Mouse (Mus musculus) A20 (cell line): ENCODE measurements around the gene Prm2.

ENCODE experiments used
- DNase-seq: peaks from one replicate; pipeline ENCODE4 v3.0.0-alpha.2; 2011; ENCODE audit warnings: low read depth, low spot score

The Prm2 gene

DNA sequence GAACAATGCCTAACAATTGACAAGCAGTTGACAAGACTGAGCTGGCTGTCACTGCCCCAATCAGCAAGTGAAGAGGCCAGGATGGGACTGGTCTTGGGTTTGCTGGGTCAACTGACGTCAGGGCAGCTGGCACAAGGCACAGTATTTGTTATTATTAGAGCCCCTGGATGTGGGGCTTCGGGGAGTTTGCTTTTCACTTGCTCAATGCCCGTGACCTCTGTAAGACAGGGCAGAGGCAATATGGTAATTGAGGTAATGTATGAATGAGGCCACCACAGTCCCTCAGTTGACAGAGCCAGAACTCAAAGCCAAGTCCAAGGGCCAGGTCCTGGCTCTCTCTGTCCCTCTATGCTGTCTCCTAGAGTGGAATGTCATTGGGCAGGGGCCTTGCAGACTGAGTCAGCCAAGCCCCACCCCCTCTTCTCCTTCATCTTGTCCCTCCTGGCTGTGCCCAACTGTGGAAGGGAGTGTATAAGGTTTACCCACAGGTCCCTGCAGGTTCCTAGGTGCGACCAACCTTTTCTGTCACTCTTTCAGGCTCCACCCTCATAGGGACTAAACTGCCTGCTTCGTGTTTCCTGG, 18.3 kb downstream of the Prm2 start:
- no peak for DNase-seq

DNA sequence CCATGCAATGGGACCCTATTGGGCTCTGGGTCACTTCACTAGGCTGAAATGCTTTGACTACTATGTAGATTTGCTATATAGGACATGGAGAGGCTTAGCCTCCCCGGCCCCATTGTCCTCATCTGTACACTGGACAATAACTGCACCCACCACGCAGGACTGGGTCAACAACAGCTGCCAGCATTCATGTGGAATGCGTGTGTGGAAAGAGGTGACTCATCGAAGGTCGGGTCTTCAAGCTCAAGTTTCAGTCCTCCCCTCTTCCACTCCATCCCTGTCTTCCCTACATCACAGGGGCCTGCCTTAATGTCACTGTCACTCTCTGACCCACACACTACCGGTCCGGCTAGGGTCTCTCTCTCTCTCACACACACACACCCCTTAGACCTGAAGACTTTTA, 19.6 kb downstream of the Prm2 start:
- DNase-seq, result no peak

DNA sequence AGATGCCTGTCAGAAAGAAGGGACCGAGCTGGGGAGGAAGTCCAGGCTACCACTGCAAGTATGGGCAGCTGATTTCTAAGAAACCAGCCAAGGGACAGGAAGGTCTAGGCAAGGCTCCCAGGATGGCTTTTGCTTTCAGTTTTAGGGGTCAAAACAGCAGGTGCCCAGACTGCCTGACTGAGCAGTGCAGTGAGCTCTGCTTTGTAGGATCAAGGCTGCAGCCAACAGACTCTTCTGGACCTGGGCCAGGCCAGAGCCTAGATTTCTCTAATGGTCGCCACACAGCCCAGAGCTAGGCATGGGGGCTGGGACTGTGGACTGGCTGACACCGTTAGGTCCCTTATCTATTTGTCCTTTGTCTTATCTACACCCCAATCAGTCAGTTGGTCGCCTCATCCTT, 21.2 kb downstream of the Prm2 start:
- DNase-seq, result peak; percentile 34

DNA sequence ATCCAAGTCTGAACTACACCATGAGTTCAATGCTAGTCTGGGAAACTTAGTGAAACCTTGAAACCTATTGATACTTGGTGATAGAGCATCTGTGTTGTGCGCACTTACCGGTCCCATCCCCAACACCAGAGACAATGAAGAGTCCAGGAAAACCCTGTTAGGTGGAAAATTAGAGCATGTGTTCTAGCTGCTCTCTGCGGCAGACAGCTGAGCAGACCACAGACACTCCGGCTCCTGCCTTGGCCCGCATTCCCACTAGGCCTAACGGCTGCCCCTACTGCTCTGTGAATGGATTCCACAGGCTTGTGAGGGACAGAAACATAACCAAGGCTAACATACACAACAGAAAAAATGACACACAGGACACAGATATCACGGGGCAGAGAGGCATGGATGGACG, 22.4 kb downstream of the Prm2 start:
- no peak for DNase-seq

DNA sequence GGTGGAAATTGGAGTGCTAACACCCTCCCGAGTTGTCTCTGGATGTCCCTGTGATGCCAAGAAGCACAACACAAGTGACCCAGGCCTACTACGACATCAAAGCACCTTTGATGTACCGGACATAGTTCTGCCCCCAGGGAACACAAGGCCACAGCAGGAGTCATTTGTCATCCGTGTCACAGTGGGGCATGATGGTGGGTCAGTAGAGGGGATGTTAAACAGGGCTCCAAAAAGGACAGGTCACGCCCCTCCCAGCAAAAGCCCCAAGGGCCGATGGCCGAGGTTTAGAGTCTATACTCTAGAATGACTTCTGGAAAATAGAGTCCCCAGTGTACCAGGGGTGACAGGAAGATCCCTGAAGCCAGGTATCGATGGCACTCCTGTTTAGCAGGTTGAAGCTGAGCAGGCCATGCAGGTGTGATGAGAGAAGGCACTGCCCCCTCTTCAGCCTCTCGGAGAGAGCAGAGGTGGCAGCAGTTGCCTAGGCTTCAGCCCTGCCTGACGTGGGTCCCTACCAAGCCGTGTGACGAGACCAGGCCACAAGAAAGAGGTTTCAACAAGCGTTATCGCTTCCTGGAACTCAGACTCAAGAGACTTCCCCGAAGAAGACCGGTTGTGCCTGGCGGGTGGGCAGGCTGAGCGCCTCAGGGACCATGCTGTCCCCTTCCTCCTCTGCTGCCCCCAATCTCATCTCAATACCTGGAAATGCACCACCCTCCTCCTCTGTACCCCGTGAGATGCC, 24.0 kb downstream of the Prm2 start:
- DNase-seq, result no peak

DNA sequence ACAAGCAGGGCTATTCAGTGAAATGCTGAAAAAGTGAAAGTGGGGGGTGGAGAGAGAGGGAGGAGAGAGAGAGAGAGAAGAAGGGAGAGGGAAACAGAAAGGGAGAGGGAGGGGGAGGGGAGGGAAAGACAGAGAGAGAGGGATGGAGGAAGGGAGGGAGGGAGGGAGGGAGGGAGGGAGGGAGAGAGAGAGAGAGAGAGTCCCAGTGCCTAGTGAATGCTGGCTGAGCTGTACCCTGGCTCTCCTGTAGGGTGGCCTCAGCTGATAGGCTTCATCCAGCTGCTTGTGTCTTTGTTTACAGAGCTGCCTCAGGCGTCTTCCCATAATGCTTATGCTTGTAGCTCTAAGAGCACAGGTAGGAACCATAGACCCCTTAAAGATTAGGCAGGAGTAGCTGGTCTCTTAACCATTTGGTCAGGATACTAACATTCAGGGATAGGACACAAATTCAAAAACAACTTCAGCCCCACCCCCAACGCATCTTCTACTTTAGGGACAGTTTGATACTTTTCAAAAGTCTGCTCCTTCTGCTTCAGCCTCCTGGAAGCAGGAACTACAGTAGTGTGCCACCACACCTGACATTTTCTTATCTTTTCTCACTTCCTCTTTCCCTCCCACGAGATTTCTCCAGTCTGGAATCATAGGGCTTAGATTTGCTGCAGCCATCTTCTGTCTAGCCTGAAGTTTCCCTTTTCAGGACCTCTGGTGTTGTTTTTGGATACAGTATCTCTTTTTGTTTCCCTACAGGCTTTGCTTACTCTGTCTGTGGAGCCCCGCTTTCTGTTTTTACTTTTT, 25.2 kb downstream of the Prm2 start:
- peak; percentile 56 for DNase-seq

DNA sequence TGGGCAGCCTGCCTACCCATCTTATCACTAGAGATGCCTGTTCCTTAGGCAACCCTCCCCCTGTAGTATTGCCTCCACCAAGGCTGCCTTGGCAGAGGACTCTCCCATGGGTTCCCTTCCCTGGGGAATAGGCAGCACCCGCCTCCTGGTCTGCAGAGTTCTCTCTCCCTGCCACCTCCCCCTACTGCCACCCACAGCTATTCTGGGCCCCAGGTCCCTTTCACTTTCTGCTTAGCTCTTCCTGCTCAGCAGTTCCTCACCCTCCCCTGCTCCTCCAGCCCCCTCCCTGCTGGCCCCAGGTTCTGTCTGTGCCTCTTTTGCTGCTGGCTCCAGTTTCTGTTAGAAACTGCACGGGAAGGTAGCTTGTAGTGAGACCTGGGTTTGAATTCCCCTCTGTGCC, 26.3 kb downstream of the Prm2 start:
- DNase-seq, result peak; percentile 66

DNA sequence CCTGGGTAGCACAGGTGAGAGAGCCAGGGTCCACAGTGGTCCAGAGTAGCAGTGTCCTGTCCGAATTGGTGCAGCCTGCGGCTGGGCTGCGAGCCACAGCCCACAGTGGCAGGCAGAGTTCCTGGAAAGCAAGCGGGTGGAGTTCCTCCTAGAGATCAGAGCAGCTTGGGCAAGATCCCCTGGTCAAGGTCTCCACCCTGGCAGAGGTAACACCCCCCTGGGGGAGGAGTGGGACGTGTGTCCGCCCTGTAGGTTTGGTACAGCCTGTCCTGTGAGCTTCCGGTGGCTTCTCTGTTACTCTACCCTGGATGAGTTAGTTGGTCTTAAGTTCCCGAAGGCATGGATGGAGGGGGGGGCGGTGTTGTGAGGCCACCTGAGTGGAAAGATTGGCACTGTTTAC, 27.1 kb downstream of the Prm2 start:
- DNase-seq, result no peak

DNA sequence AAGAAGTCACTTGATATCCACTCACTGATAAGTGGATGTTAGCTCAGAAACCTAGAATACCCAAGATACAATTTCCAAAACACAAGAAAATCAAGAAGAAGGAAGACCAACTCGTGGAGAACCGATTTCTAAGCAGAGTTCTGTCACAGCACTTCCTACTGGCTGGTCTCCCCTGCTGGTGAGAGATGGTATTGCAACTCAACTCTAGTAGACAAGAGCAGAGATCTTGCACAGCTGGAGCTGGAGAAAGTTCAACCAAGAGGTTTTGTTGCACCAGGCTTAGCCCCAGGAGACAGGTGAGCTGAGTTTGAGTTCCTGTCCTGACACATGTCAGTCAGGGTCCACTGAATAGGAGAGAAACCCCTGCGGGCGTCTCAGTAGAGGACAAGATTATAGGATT, 28.8 kb downstream of the Prm2 start:
- DNase-seq, result peak; percentile 83

DNA sequence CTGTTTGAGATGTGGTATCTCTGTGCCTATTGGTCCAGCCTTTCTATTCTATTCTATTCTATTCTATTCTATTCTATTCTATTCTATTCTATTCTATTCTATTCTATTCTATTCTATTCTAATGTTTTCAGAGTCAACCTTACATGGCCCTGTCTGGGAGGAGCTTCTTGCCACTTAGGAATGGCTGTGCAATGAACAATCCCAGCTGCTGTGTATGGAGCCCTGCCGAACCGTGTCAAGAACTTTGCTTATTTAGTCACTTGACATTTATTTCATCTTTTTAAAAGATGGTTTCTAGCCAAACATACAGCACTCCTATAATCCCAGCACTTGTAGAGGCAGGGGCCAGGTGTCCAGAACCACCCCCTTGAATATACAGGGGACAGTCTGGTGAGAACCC, 31.6 kb downstream of the Prm2 start:
- DNase-seq, result no peak

DNA sequence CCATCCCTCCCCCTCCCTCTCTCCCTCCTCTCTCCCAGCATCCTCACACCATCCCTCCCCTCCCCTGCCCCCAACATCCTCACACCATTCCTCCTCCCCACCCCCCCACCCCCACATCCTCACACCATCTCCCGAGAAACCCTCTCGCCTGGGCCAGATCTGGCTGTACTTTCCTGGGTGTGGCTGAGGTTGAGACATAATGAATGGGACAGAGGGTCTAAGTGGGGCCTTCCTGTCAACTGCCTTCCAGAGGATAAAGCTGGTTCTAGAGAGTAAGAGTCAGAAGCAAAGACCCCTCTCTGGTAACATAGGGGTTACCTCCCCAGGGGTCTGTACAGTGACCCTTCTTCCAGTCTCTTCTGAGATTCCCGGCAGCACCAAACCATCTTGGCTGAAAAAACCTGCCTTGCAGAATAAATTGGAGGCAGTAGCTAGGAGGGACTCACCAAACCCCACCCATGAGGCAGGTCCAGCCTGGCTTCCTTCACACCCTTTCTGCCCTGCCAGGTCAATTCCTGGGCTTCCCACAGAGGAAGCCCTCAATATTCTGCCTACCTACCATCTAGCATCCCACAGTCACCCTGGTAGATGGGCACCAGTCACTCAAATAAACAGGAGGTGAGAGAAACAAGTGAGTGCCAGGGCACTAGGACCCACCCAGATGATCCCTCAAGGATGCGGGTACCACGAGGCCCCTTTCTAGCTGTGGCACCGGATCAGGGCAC, 32.2 kb downstream of the Prm2 start:
- DNase-seq, result no peak

DNA sequence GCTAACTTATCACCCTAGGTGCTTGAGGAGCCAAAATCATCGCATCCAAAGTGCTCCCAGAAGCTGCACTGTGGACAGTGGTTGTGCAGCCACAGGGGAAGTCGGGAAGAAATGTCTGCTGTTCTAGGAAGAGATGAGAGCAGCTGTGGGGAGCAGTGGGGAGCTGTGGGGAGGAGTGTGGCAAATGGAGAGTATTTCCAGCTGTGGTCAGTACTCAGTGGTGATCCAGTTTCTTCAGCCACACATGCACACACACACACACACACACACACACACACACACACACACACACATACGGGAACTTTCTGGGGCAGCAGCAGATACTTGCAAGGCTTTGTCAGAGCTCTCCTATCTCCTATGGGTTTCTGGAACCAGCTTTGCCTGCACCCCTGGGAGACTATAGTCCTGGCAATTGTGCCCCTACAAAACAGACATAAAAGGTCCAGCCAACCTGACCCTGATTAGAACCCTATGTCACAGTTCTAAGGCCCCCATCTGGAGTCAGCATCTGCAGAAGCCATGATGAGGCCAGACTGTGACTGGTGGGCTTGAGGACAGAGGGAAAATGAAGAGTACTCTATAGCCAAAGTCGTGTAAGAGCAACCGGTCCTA, 33.3 kb downstream of the Prm2 start:
- no peak for DNase-seq

DNA sequence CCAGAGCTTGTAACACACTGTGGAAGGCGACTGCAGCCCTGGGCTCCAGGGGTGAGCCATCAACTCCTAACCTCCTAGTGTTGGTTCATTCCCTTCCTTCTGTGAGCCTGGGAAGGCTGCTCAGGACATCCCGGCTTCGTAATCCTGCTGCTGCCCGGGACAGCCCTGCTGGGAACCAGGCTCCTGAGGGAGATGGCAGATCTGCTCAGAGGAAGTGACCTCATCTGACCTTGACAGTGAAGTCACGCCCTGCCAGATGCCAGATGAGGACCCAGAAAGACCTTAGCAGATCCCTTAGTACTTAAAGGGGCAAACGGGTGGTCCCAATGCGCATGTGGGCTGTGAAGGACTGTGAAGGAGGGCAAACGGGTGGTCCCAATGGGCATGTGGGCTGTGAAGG, 34.8 kb downstream of the Prm2 start:
- no peak for DNase-seq

DNA sequence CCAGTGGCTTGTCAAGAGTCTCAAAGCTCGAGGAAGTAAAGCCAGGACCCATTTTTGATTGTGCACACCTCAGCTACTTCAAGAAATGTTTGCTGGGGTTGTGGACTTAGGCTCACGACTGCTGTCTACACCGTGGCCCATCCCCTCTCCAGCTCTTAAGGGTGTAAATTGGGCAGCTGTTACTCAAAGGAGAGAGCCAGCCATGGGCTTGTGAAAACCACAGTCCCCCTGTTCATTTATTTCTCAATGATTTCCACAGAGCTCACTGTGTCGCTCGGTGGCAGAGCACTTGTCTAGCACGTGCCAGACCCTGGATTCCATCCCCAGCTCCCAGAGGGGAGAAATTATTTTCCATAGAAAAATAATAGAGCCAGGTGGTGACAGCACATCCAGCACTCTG, 39.8 kb downstream of the Prm2 start:
- no peak for DNase-seq

DNA sequence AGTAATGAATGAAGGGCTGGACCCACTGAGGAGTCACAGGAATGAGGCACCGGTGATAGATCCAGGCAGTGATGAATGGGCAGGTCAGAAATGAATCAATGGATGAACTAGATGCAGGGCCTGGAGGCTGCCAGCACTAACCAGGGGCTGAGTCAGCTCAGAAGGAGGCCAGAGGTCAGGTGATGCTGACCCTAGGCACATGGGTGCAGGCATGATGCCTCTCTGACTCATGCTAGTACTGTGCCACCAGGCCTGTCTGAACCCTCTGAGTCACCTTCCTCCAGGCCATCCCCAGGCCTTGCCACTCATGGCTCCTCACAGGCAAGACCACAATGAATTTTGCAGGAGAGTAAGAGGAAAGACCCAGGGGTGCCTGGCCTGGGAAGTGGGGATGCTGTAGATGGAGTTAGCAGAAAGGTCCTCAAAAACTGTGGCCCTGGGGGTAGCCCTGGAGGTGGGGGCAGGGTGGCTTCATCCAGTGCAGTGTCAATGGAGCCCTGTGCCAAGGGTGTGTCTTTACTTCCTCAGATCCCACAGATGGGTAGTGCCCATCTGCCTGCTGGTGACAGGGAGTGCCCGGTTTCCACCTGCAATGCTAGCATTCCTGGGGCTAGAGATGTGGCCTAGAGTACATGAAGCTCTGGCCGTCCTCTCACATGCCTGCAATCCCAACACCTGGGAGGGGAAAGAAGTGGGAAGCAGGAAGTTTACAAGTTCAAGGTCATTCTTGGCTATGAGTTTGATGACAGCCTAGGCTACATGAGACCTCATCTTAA, 41.2 kb downstream of the Prm2 start:
- no peak for DNase-seq

DNA sequence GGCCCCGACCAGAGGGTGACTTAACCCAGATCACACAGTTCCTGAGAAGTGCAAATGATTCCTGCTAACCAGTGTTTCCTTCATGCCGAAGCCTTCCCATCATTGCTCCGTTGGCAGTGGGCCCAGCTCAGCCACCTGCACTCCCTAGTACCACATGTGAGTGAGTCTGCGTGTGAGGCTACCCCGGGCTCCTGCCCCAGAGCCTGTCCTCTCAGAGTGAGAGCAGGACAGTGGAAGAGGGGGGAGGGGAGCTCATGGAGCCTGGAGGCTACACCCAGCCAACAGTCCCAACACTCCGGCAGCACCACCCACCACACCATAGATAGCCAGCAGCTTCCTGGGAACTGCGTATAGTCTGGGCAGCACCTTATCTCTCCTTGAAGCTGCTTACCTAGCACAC, 46.1 kb downstream of the Prm2 start:
- DNase-seq, result no peak

DNA sequence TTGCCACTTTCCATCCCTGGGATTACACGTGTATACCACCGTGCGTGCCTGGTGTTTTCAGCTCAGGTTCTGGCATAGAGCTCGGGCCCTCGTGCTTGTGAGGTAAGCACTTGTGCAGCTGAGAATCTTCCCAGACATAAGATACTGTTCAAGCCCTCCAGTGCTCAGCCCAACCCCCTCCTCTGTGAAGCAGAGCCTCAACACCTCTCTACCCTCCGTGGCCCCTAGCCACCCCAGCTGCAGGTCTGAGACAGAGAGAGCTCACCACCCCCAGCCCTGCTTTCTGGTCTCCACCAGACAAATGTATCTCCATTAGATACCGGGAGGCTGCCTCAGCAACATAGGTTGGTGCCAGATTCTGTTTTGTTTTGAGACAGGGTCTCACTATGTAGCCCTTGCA, 46.7 kb downstream of the Prm2 start:
- DNase-seq, result no peak
